Mouse (Mus musculus) midbrain, embryonic 12.5 days (tissue): Measurements from ENCODE around the gene Prdx1. TPM values are rescaled to one million over a fixed set of nuclear protein-coding genes. Genes with fewer than 3 reads are reported as not detected.
A peak's percentile ranks its signal among the peaks of the same experiment; 100 is the strongest.

ENCODE experiments used
- ATAC-seq: fragments of 200-750 bp; cut with Nextera tagmentation; 2 replicates; pipeline ENCODE4 v1.8.0; 2017; ENCODE audit warnings: low read depth, moderate TSS enrichment, moderate library complexity; ENCODE audit not compliant: low FRiP score
- H3K27ac ChIP-seq: fragments of 300-500 bp; sonication (generic); replicated peaks from 2 replicates; pipeline ENCODE4 v1.5.1; 2016; ENCODE audit warnings: mild to moderate bottlenecking
- H3K27me3 ChIP-seq: fragments of 300-500 bp; sonication (generic); 2 replicates; pipeline ENCODE4 v1.6.1; 2016; ENCODE audit warnings: mild to moderate bottlenecking
- H3K36me3 ChIP-seq: fragments of 300-500 bp; sonication (generic); 2 replicates; pipeline ENCODE4 v1.6.1; 2016
- H3K4me1 ChIP-seq: fragments of 300-500 bp; sonication (generic); 2 replicates; pipeline ENCODE4 v1.6.1; 2016
- H3K4me2 ChIP-seq: fragments of 300-500 bp; sonication (generic); replicated peaks from 2 replicates; pipeline ENCODE4 v1.6.1; 2016; ENCODE audit warnings: mild to moderate bottlenecking, moderate library complexity
- H3K4me3 ChIP-seq: fragments of 300-500 bp; sonication (generic); 2 replicates; pipeline ENCODE4 v1.5.1; 2016; ENCODE audit warnings: mild to moderate bottlenecking
- H3K9ac ChIP-seq: fragments of 300-500 bp; sonication (generic); replicated peaks from 2 replicates; pipeline ENCODE4 v1.6.1; 2016; ENCODE audit warnings: mild to moderate bottlenecking, moderate library complexity
- H3K9me3 ChIP-seq: fragments of 300-500 bp; sonication (generic); 2 replicates; pipeline ENCODE4 v1.6.1; 2016; ENCODE audit warnings: mild to moderate bottlenecking
- WGBS: fragments of 180-500 bp; shearing (Covaris S2); methylation state at CpG from one replicate; pipeline ENCODE4 v1.1.7; 2016; 5-methylcytosine and 5-hydroxymethylcytosine counted together
- polyA plus RNA-seq: library from polyadenylated mRNA; unstranded; fragments of >200 nt; fragmentation: Nextera tagmentation; extraction: Ambion mirVana; gene quantifications from 2 replicates; pipeline ENCODE4 v1.2.1, GENCODE M21; 2016

Gene Prdx1
- polyA plus RNA-seq: 740 and 818 TPM in 2 replicates

DNA sequence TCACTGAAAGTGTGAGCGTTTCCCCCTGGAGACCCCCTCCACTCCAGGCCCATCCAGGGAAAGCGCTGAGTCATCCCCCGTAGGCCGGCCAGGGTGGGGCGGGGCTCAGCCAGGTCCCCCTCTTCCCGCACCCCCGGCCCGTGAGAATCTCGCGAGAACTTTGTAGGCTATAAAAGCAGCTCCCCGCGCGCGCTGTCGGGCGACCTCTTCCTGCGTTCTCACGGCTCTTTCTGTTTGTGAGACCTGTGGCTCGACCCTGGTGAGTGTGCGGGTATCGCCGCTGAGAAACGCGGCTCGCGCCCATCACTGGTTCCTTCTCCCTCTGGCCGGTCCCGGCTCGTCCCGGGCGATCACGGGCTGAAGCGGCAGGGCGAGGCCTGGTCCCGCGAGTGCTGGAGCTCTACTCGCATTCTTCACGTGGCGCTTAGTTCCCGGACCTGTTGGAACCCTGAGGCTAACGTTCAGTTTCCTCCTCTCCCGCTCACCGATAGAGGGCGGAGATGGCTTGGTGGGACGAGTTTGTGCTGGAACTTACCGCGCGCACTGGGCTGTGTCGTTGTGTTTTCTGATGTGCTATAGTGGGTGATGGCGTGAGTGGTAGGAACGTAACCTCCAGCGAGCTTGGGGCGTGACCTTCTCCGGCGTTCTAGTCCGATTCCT, at the start of gene Prdx1:
Gene Prdx1 (plus strand): TSS at position 143 of the 660 bp plus-strand sequence.
- Histone ChIP-seq H3K27me3 (no peaks in the 10 kb centered on the region), H3K27ac (peak within 1 kb of the TSS; percentile 88), H3K4me2 (peak within 1 kb of the TSS; percentile 64), H3K4me1 (peaks cover 21% of the 10 kb centered on the region), H3K36me3 (peaks cover 18% of the 10 kb centered on the region; the same call in 1 of the 2 replicates), H3K9ac (peak within 1 kb of the TSS; percentile 65), H3K9me3 (no peaks in the 10 kb centered on the region), H3K4me3 (peak within 1 kb of the TSS; percentile 68)
- WGBS: under 1% methylated on average over 56 of the region's 56 CpGs
- ATAC-seq: peak; percentile 98

DNA sequence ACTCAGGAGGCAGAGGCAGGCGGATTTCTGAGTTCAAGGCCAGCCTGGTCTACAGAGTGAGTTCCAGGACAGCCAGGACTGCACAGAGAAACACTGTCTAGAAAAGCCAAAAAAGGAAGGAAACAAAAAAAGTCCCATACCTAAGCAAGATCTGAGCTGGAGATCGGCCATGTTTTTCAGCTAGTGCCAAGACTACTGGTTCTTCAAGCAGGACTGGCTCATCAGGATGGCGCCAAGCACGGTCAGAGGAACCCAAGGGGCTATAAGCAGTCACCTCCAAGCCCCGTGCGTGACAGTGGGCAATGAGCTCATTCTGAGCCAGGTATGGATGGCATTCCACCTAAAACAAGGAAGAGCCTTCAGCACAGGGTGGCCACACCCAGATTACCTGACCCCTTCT, 46.5 kb upstream of the Prdx1 start:
- no peak for ATAC-seq
- H3K27me3 ChIP-seq: no peaks in the 10 kb centered on the region

DNA sequence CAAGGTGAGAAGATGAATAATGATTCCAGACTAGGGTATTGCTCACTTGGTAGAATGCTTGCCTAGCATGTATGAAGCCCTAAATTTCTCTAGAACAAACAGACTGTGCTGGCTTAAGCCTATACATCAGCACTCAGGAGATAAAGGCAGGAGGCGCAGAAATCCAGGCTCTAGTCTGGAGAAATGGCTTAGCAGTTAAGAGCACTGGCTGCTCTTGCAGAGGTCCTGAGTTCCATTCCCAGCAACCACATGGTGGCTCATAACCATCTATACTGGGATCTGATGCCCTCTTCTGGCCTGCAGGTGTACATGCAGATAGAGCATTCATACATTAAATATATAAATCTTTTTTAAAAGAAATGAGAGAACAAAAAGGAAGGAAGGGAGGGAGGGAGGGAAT, 43.3 kb upstream of the Prdx1 start:
- WGBS: 100% methylated on average over 1 of the region's 1 CpGs

More for the DNA sequence above, 46.5 kb upstream of the Prdx1 start:
- Histone ChIP-seq H3K4me1 (no peaks in the 10 kb centered on the region), H3K9me3 (no peaks in the 10 kb centered on the region), H3K27ac (no peak overlapping the region), H3K4me2 (no peak overlapping the region), H3K9ac (no peak overlapping the region), H3K36me3 (peaks cover 92% of the 10 kb centered on the region), H3K4me3 (no peak overlapping the region)
- WGBS: over 99% methylated on average over 6 of the region's 6 CpGs

DNA sequence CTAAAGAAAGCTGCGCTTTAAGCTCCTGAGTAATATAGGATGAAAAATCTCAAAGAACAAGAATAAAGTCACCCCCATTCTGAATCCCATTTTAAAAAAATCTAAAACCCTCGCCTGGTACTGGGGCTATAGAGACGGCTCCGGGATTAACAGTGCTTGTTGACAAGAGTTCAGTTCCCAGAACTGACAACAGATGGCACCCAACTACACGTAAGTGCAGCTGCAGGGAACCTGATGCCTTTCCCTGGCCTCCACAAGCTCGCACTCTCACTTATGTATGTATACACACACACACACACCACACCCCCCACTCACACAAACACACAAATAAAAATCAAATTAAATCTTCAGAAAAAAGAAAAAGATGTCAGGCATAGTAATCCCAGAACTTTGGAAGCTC, 41.0 kb upstream of the Prdx1 start:
- Histone ChIP-seq H3K4me3 (no peak overlapping the region), H3K27me3 (no peaks in the 10 kb centered on the region), H3K36me3 (peaks cover 67% of the 10 kb centered on the region), H3K27ac (no peak overlapping the region), H3K4me1 (peaks cover 24% of the 10 kb centered on the region), H3K4me2 (no peak overlapping the region), H3K9ac (no peak overlapping the region), H3K9me3 (no peaks in the 10 kb centered on the region)
- 68% methylated on average over 6 of the region's 6 CpGs for WGBS
- no peak for ATAC-seq

More for the DNA sequence above, 43.3 kb upstream of the Prdx1 start:
- Histone ChIP-seq H3K27me3 (no peaks in the 10 kb centered on the region), H3K4me1 (0 out of 2 replicates have a peak, but pooled peaks cover 4% of the 10 kb centered on the region), H3K9me3 (no peaks in the 10 kb centered on the region), H3K9ac (no peak overlapping the region), H3K36me3 (peaks cover 69% of the 10 kb centered on the region), H3K4me2 (no peak overlapping the region), H3K27ac (no peak overlapping the region), H3K4me3 (no peak overlapping the region)
- no peak for ATAC-seq

DNA sequence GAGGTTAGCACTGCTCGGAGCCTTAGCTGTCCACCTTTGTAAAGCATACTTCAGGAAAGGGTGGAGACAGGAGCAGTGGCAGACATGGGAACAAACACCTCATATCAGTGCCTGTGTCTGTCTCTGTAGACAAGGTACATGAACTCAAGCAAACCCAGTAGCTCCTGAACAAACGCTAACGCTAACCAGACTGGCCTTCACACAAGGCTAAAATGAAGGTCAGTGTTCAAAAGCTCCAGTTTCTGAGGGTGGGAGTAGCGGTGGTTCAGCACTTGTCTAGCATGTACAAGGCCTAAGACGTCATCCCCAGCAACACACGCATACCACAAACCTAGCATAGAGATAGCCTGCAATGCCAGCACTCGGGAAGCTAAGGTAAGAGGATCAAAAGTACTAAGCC, 39.7 kb upstream of the Prdx1 start:
- H3K27me3 ChIP-seq: no peaks in the 10 kb centered on the region
- no peak overlapping the region for H3K4me3 ChIP-seq
- WGBS: 92% methylated on average over 7 of the region's 7 CpGs
- H3K27ac ChIP-seq: no peak overlapping the region
- H3K9me3 ChIP-seq: no peaks in the 10 kb centered on the region
- H3K4me2 ChIP-seq: no peak overlapping the region
- no peak for ATAC-seq
- H3K36me3 ChIP-seq: peaks cover 55% of the 10 kb centered on the region
- H3K9ac ChIP-seq: no peak overlapping the region
- H3K4me1 ChIP-seq: peaks cover 35% of the 10 kb centered on the region

DNA sequence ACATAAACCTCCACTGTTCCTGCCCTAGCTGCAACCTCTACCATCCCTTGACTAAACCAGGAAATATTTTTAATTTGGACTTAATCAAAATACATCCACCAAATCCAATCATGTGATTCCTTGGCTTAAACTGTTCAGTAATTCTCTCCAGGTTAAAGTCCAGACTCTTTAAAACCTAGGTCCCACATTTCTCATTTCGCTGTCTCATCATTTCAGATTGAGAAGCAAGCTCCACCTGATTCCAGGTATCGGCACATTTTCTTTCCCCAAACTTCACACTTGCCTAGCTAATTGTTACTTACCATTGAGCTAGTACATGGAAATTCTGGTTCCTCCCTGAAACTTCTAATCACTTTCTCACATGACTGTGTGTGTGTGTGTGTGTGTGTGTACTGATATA, 35.9 kb upstream of the Prdx1 start:
- peaks cover 39% of the 10 kb centered on the region for H3K4me1 ChIP-seq
- no peaks in the 10 kb centered on the region for H3K9me3 ChIP-seq
- H3K27me3 ChIP-seq: no peaks in the 10 kb centered on the region
- peak overlapping the region; percentile 91; the same call in 1 of the 2 replicates for H3K4me3 ChIP-seq
- H3K27ac ChIP-seq: no peak overlapping the region
- no peak for ATAC-seq
- WGBS: 96% methylated on average over 2 of the region's 2 CpGs
- H3K36me3 ChIP-seq: peaks cover 26% of the 10 kb centered on the region
- H3K9ac ChIP-seq: no peak overlapping the region
- peak overlapping the region; percentile 81 for H3K4me2 ChIP-seq

DNA sequence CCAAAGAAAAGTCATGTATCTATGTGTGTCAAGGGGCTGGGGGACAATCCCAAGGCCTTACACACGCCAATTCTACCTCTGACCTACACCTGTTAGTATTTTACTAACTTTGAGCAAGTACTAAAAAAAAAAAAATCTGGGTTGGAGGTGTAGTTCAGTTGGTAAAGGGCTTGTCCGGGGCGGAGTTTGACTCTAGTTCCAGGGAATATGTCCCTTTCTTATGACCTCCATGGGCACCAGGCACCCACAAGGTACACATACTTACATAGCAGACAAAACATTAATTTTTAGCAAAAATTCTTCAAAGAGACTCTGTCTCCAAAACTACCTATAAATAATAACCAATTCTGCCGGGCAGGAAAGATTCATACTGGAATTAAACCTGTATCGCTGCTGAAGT, 35.0 kb upstream of the Prdx1 start:
- ATAC-seq: no peak
- Histone ChIP-seq H3K4me3 (peak overlapping the region; percentile 91), H3K27me3 (no peaks in the 10 kb centered on the region), H3K4me1 (peaks cover 36% of the 10 kb centered on the region), H3K4me2 (peak overlapping the region; percentile 81), H3K36me3 (peaks cover 25% of the 10 kb centered on the region), H3K9me3 (no peaks in the 10 kb centered on the region), H3K9ac (peak overlapping the region; percentile 96), H3K27ac (peak overlapping the region; percentile 79)
- WGBS: 45% methylated on average over 5 of the region's 5 CpGs

DNA sequence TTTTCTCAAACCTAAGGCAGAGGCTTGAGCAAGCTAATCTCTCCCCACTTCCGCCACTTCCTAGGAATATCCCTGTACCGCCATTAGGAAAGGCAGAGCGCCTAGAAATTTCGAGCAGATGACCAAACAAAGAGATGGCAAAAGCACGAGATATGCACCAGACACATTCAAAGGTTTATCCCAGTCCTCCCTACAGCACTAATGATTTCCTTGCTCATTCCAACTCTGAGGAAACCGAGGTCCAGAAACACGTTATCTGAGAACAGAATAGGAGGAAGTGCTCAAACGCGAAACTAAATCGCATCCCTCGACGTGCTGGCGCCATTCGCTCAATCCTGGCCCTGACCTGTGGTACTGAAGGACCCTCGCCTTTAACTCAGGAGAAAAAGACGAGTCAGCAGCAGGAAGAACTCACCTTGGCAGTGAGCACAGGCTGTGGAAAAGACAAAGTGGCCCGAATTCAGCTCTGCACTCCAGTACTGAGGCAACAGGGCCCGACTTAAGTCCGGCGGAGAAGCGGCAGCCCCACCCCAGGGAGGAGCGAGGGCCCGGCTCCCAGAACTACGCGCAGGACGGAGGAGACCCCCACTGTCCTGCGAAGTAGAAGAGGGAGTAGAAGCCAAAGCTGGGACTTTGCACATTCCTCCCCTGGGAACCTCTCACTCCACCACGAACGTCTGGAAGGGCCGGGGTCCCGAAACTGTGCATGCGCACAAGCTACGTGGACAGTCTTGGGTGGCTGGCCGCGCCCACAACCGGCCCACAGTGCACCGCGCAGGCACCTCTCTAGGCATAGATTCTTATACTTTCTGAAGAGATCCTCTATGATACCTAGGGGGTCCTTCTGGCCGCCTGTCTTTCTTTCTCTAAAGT, 34.2 kb upstream of the Prdx1 start, which contains the start of gene Akr1a1:
Gene Akr1a1 (minus strand): TSS at position 757 of the 873 bp plus-strand sequence.
- peak; percentile 99 for ATAC-seq
- no peaks in the 10 kb centered on the region for H3K27me3 ChIP-seq

DNA sequence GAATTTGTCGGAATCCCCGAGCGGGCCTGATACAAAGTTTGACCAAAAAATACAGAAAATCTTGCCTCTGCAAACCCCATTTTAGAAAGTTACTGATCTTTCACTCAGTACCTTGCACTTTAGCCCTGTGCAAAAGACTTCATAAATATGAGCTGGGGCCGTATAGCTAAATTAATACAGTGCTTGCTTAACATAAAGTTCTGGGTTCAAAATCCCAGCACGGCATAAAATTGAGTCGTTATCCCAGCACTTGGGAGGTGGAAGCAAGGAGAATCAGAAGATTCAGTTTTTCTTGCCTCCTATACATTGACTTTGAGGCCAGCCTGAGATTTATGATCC, 33.6 kb upstream of the Prdx1 start:
- peaks cover 19% of the 10 kb centered on the region for H3K36me3 ChIP-seq
- H3K9me3 ChIP-seq: no peaks in the 10 kb centered on the region
- WGBS: 10% methylated on average over 6 of the region's 6 CpGs
- H3K9ac ChIP-seq: peak overlapping the region; percentile 62
- peak overlapping the region; percentile 91 for H3K4me3 ChIP-seq
- peaks cover 36% of the 10 kb centered on the region for H3K4me1 ChIP-seq
- ATAC-seq: no peak; the same call in 1 of the 2 replicates
- H3K27me3 ChIP-seq: no peaks in the 10 kb centered on the region
- H3K4me2 ChIP-seq: peak overlapping the region; percentile 81
- H3K27ac ChIP-seq: no peak overlapping the region

More for the DNA sequence above, 34.2 kb upstream of the Prdx1 start, which contains the start of gene Akr1a1:
- Histone ChIP-seq H3K27ac (peak within 1 kb of the TSS; percentile 79), H3K9me3 (no peaks in the 10 kb centered on the region), H3K4me2 (peak within 1 kb of the TSS; percentile 81), H3K9ac (peak within 1 kb of the TSS; percentile 96), H3K4me1 (peaks cover 36% of the 10 kb centered on the region), H3K4me3 (peak within 1 kb of the TSS; percentile 91), H3K36me3 (peaks cover 19% of the 10 kb centered on the region)
- under 1% methylated on average over 39 of the region's 39 CpGs for WGBS

DNA sequence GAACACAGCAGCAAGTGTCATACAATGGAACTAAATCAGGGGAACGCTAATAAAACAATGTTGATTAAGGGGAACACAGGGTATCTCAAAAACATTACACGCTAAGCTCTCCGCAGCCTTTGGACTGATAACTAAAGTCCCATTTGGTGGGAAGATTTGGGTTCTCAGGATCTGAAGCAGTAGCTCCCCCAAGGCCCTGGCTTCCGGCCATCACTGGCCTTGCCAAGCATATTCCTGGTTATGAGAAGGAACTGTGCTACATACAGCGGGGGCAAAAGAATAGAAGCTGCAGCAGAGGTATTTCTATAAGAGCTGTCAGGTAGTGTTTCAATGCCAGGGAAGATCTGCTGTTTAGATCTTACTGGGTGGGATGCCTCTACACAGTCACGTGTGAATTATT, 32.1 kb upstream of the Prdx1 start:
- Histone ChIP-seq H3K4me2 (no peak overlapping the region), H3K9ac (no peak overlapping the region), H3K27me3 (no peaks in the 10 kb centered on the region), H3K36me3 (peaks cover 9% of the 10 kb centered on the region; the same call in 1 of the 2 replicates), H3K4me1 (peaks cover 24% of the 10 kb centered on the region), H3K27ac (no peak overlapping the region), H3K9me3 (no peaks in the 10 kb centered on the region), H3K4me3 (no peak overlapping the region)
- 92% methylated on average over 6 of the region's 6 CpGs for WGBS
- ATAC-seq: no peak

DNA sequence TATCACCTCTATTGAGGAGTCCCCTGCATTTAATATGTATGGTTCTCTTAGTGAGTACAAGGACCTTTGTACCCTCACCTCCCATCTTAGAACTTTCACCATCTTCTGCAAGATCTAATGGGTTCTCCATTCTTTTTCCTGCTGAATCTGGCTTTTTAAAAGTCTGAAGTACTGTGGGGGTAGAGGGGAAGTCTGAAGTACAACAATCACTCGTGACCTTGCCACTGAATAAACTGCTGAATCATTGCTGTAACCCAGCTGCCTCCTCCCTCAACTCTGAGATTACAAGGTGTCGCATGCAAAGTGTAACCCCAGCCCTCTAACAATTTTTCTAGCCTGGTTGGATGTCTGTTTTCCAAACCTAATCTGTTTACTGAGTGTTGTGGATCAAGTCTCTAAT, 30.2 kb upstream of the Prdx1 start:
- Histone ChIP-seq H3K9me3 (no peaks in the 10 kb centered on the region), H3K27me3 (no peaks in the 10 kb centered on the region), H3K4me2 (no peak overlapping the region), H3K9ac (no peak overlapping the region), H3K27ac (no peak overlapping the region), H3K4me3 (no peak overlapping the region), H3K36me3 (no peaks in the 10 kb centered on the region), H3K4me1 (peaks cover 7% of the 10 kb centered on the region)
- ATAC-seq: no peak
- 77% methylated on average over 2 of the region's 2 CpGs for WGBS

DNA sequence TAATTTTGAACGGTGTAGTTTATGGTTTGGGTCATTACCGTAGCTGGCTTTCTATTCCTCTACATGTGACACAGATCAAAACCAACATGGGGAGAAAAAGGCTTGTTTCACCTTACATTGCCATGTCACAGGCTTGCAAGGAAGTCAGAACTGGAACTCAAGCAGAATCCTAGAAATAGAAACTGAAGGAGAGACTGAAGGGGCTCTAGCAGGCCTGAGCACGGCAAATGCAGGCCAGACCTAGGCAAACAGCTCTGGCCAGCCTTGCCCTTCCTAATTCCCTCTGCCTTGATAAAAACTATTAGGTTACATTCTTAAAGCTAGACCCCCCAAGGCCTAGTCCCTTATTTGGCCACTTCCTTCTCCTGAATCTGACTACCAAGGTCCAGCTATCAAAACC, 29.7 kb upstream of the Prdx1 start:
- H3K9me3 ChIP-seq: no peaks in the 10 kb centered on the region
- H3K27ac ChIP-seq: no peak overlapping the region
- H3K4me2 ChIP-seq: no peak overlapping the region
- no peaks in the 10 kb centered on the region for H3K36me3 ChIP-seq
- H3K4me1 ChIP-seq: peaks cover 3% of the 10 kb centered on the region; the same call in 1 of the 2 replicates
- H3K4me3 ChIP-seq: no peak overlapping the region
- ATAC-seq: no peak
- no peak overlapping the region for H3K9ac ChIP-seq
- 76% methylated on average over 3 of the region's 3 CpGs for WGBS
- H3K27me3 ChIP-seq: no peaks in the 10 kb centered on the region
